Mouse (Mus musculus) heart, embryonic 10.5 days (tissue): ENCODE measurements around the gene Aco1. TPM values are rescaled to one million over a fixed set of nuclear protein-coding genes. Genes with fewer than 3 reads are reported as not detected.

Experiments
- DNase-seq: peaks from one replicate; pipeline ENCODE4 v3.0.0-alpha.2; 2017; ENCODE audit warnings: low spot score
- H3K27ac ChIP-seq: fragments of 300-500 bp; sonication (generic); 2 replicates; pipeline ENCODE4 v1.5.1; 2016; ENCODE audit warnings: mild to moderate bottlenecking
- H3K27me3 ChIP-seq: fragments of 300-500 bp; sonication (generic); 2 replicates; pipeline ENCODE4 v1.6.1; 2016; ENCODE audit warnings: mild to moderate bottlenecking; ENCODE audit not compliant: poor library complexity, insufficient read depth, severe bottlenecking
- H3K36me3 ChIP-seq: fragments of 300-500 bp; sonication (generic); 2 replicates; pipeline ENCODE4 v1.6.1; 2016; ENCODE audit warnings: mild to moderate bottlenecking, moderate library complexity
- H3K4me1 ChIP-seq: fragments of 300-500 bp; sonication (generic); 2 replicates; pipeline ENCODE4 v1.6.1; 2016; ENCODE audit warnings: mild to moderate bottlenecking
- H3K4me3 ChIP-seq: fragments of 300-500 bp; sonication (generic); 2 replicates; pipeline ENCODE4 v1.5.1; 2016; ENCODE audit warnings: mild to moderate bottlenecking, moderate library complexity
- H3K9me3 ChIP-seq: fragments of 300-500 bp; sonication (generic); 2 replicates; pipeline ENCODE4 v1.6.1; 2016; ENCODE audit warnings: mild to moderate bottlenecking, moderate library complexity
- WGBS: fragments of 180-500 bp; shearing (Covaris S2); methylation state at CpG from one replicate; pipeline ENCODE4 v1.1.7; 2016; 5-methylcytosine and 5-hydroxymethylcytosine counted together
- polyA plus RNA-seq: library from polyadenylated mRNA; unstranded; fragments of >200 nt; fragmentation: Nextera tagmentation; extraction: Ambion mirVana; gene quantifications from 2 replicates; pipeline ENCODE4 v1.2.1, GENCODE M21; 2016

Aco1 gene
- polyA plus RNA-seq, 1 experiment from 2014 or later = 39.5 TPM

- no peak overlapping the region for H3K27ac ChIP-seq
- peaks cover 26% of the 10 kb centered on the region for H3K36me3 ChIP-seq
- H3K27me3 ChIP-seq = no peaks in the 10 kb centered on the region
- 88% methylated on average over 6 of the region's 6 CpGs for WGBS
- H3K4me3 ChIP-seq = no peak overlapping the region
- DNase-seq = no peak
- no peaks in the 10 kb centered on the region for H3K4me1 ChIP-seq
- H3K9me3 ChIP-seq = no peaks in the 10 kb centered on the region
Observed at GRCm38 (mm10) chr4:40202205-40202604, 59.3 kb downstream of the Aco1 start.

GRCm38 (mm10) chr4:40204374-40204773, 61.5 kb downstream of the Aco1 start:
- no peaks in the 10 kb centered on the region for H3K27me3 ChIP-seq
- no peak for DNase-seq
- WGBS = 86% methylated on average over 3 of the region's 3 CpGs
- no peaks in the 10 kb centered on the region for H3K4me1 ChIP-seq
- H3K27ac ChIP-seq = no peak overlapping the region
- H3K9me3 ChIP-seq = no peaks in the 10 kb centered on the region
- peaks cover 10% of the 10 kb centered on the region; the same call in 1 of the 2 replicates for H3K36me3 ChIP-seq
- no peak overlapping the region for H3K4me3 ChIP-seq

GRCm38 (mm10) chr4:40205231-40205903, 62.5 kb downstream of the Aco1 start:
- Histone ChIP-seq H3K36me3 (peaks cover 9% of the 10 kb centered on the region; the same call in 1 of the 2 replicates), H3K27me3 (no peaks in the 10 kb centered on the region), H3K4me3 (no peak overlapping the region), H3K4me1 (no peaks in the 10 kb centered on the region), H3K9me3 (no peaks in the 10 kb centered on the region), H3K27ac (no peak overlapping the region)
- WGBS = 88% methylated on average over 22 of the region's 22 CpGs
- no peak for DNase-seq

GRCm38 (mm10) chr4:40207701-40208100, 64.8 kb downstream of the Aco1 start:
- H3K27ac ChIP-seq = no peak overlapping the region
- WGBS = 82% methylated on average over 5 of the region's 5 CpGs
- no peaks in the 10 kb centered on the region for H3K9me3 ChIP-seq
- 0 out of 2 replicates have a peak, but pooled peaks cover 2% of the 10 kb centered on the region for H3K36me3 ChIP-seq
- no peaks in the 10 kb centered on the region for H3K27me3 ChIP-seq
- no peak for DNase-seq
- no peak overlapping the region for H3K4me3 ChIP-seq
- H3K4me1 ChIP-seq = no peaks in the 10 kb centered on the region

GRCm38 (mm10) chr4:40212177-40212576, 69.3 kb downstream of the Aco1 start:
- Histone ChIP-seq H3K9me3 (no peaks in the 10 kb centered on the region), H3K4me1 (no peaks in the 10 kb centered on the region), H3K27me3 (no peaks in the 10 kb centered on the region), H3K4me3 (no peak overlapping the region), H3K36me3 (no peaks in the 10 kb centered on the region), H3K27ac (no peak overlapping the region)
- 81% methylated on average over 4 of the region's 6 CpGs for whole genome bisulfite sequencing
- no peak for DNase-seq

GRCm38 (mm10) chr4:40217910-40218309, 75.0 kb downstream of the Aco1 start:
- Histone ChIP-seq H3K27me3 (peaks cover 10% of the 10 kb centered on the region; the same call in 1 of the 2 replicates), H3K27ac (no peak overlapping the region), H3K9me3 (no peaks in the 10 kb centered on the region), H3K4me3 (no peak overlapping the region), H3K4me1 (no peaks in the 10 kb centered on the region; the same call in 1 of the 2 replicates), H3K36me3 (no peaks in the 10 kb centered on the region)
- WGBS = 59% methylated on average over 3 of the region's 3 CpGs
- no peak for DNase-seq

- WGBS = 65% methylated on average over 7 of the region's 7 CpGs
- DNase-seq = peak; percentile 76
- Histone ChIP-seq H3K4me1 (no peaks in the 10 kb centered on the region; the same call in 1 of the 2 replicates), H3K27ac (no peak overlapping the region), H3K9me3 (no peaks in the 10 kb centered on the region), H3K4me3 (no peak overlapping the region), H3K36me3 (no peaks in the 10 kb centered on the region), H3K27me3 (peaks cover 10% of the 10 kb centered on the region; the same call in 1 of the 2 replicates)
Observed at GRCm38 (mm10) chr4:40218382-40218781, 75.5 kb downstream of the Aco1 start.

- Histone ChIP-seq H3K27me3 (peaks cover 10% of the 10 kb centered on the region; the same call in 1 of the 2 replicates), H3K4me3 (0 out of 2 replicates have a peak overlapping the region, but pooled peaks have one; percentile 13), H3K4me1 (no peaks in the 10 kb centered on the region; the same call in 1 of the 2 replicates), H3K27ac (no peak overlapping the region), H3K9me3 (no peaks in the 10 kb centered on the region), H3K36me3 (no peaks in the 10 kb centered on the region)
- WGBS = 14% methylated on average over 12 of the region's 12 CpGs
- DNase-seq = no peak
Observed at GRCm38 (mm10) chr4:40220437-40220836, 77.6 kb downstream of the Aco1 start.

GRCm38 (mm10) chr4:40221004-40221760, 78.3 kb downstream of the Aco1 start:
- Histone ChIP-seq H3K4me1 (no peaks in the 10 kb centered on the region; the same call in 1 of the 2 replicates), H3K9me3 (no peaks in the 10 kb centered on the region), H3K36me3 (no peaks in the 10 kb centered on the region), H3K27ac (no peak overlapping the region), H3K27me3 (peaks cover 10% of the 10 kb centered on the region; the same call in 1 of the 2 replicates), H3K4me3 (peak overlapping the region; percentile 32)
- no peak for DNase-seq
- 25% methylated on average over 14 of the region's 14 CpGs for WGBS

- Histone ChIP-seq H3K9me3 (no peaks in the 10 kb centered on the region), H3K27me3 (peaks cover 10% of the 10 kb centered on the region; the same call in 1 of the 2 replicates), H3K4me1 (no peaks in the 10 kb centered on the region; the same call in 1 of the 2 replicates), H3K4me3 (no peak overlapping the region), H3K27ac (no peak overlapping the region), H3K36me3 (no peaks in the 10 kb centered on the region)
- DNase-seq = no peak
- WGBS = 42% methylated on average over 21 of the region's 21 CpGs
Observed at GRCm38 (mm10) chr4:40221876-40222585, 79.2 kb downstream of the Aco1 start.

GRCm38 (mm10) chr4:40226095-40226494, 83.2 kb downstream of the Aco1 start:
- peaks cover 7% of the 10 kb centered on the region; the same call in 1 of the 2 replicates for H3K27me3 ChIP-seq
- H3K9me3 ChIP-seq = no peaks in the 10 kb centered on the region
- H3K4me1 ChIP-seq = no peaks in the 10 kb centered on the region; the same call in 1 of the 2 replicates
- WGBS = 63% methylated on average over 5 of the region's 5 CpGs
- DNase-seq = no peak
- H3K36me3 ChIP-seq = no peaks in the 10 kb centered on the region
- H3K4me3 ChIP-seq = no peak overlapping the region
- H3K27ac ChIP-seq = no peak overlapping the region

- H3K9me3 ChIP-seq = no peaks in the 10 kb centered on the region
Observed at GRCm38 (mm10) chr4:40227131-40227530, 84.2 kb downstream of the Aco1 start.

More at GRCm38 (mm10) chr4:40227131-40227530, 84.2 kb downstream of the Aco1 start:
- DNase-seq = no peak
- no peaks in the 10 kb centered on the region for H3K4me1 ChIP-seq
- no peaks in the 10 kb centered on the region for H3K27me3 ChIP-seq
- no peak overlapping the region for H3K4me3 ChIP-seq
- H3K36me3 ChIP-seq = no peaks in the 10 kb centered on the region
- WGBS = 77% methylated on average over 11 of the region's 11 CpGs
- H3K27ac ChIP-seq = no peak overlapping the region
